Mouse (Mus musculus) forebrain, postnatal 0 days (tissue): Measurements from ENCODE around the gene Mfsd6l. TPM values are rescaled to one million over a fixed set of nuclear protein-coding genes. Genes with fewer than 3 reads are reported as not detected.

Experiments used
- ATAC-seq: fragments of 200-750 bp; cut with Nextera tagmentation; 2 replicates; pipeline ENCODE4 v1.8.0; 2017; ENCODE audit warnings: mild to moderate bottlenecking, moderate library complexity
- DNase-seq: peaks from one replicate; pipeline ENCODE4 v3.0.0-alpha.2; 2015
- H3K27ac ChIP-seq: fragments of 300-500 bp; sonication (generic); 2 replicates; pipeline ENCODE4 v1.5.1; 2014; ENCODE audit warnings: low read depth, mild to moderate bottlenecking, antibody characterized with exemption, low read length, moderate library complexity, mixed read lengths
- H3K27me3 ChIP-seq: fragments of 300-500 bp; sonication (generic); 2 replicates; pipeline ENCODE4 v1.6.1; 2014; ENCODE audit warnings: mild to moderate bottlenecking, low read length, mixed read lengths; ENCODE audit not compliant: insufficient read depth
- H3K36me3 ChIP-seq: fragments of 300-500 bp; sonication (generic); 2 replicates; pipeline ENCODE4 v1.6.1; 2014; ENCODE audit warnings: mild to moderate bottlenecking, moderate library complexity; ENCODE audit not compliant: insufficient read depth
- H3K4me1 ChIP-seq: fragments of 300-500 bp; sonication (generic); 2 replicates; pipeline ENCODE4 v1.6.1; 2014; ENCODE audit warnings: antibody characterized with exemption; ENCODE audit not compliant: insufficient read depth
- H3K4me2 ChIP-seq: fragments of 300-500 bp; sonication (generic); 2 replicates; pipeline ENCODE4 v1.6.1; 2014; ENCODE audit warnings: low read depth, mild to moderate bottlenecking, moderate library complexity
- H3K4me3 ChIP-seq: fragments of 300-500 bp; sonication (generic); 2 replicates; pipeline ENCODE4 v1.5.1; 2014; ENCODE audit warnings: low read depth, low read length, mixed read lengths
- H3K9ac ChIP-seq: fragments of 300-500 bp; sonication (generic); 2 replicates; pipeline ENCODE4 v1.6.1; 2014; ENCODE audit warnings: mild to moderate bottlenecking
- H3K9me3 ChIP-seq: fragments of 300-500 bp; sonication (generic); 2 replicates; pipeline ENCODE4 v1.6.1; 2016; ENCODE audit warnings: low read length
- CTCF ChIP-seq: sonication (generic); IDR thresholded peaks from 2 replicates; pipeline ENCODE4 v1.5.1; 2016; ENCODE audit warnings: antibody characterized with exemption, control low read depth, low read depth
- WGBS: fragments of 180-500 bp; shearing (Covaris S2); extraction: QIAGEN DNeasy Blood & Tissue Kit; methylation state at CpG from one replicate; pipeline ENCODE4 v1.1.7; 2014; 5-methylcytosine and 5-hydroxymethylcytosine counted together
- polyA plus RNA-seq: library from polyadenylated mRNA; unstranded; fragments of >200 nt; fragmentation: Nextera tagmentation; extraction: Ambion mirVana; gene quantifications from 2 replicates; pipeline ENCODE4 v1.2.1, GENCODE M21; 2015
- total RNA-seq: library from RNA; depleted of rRNA; stranded (reverse); fragments of >200 nt; gene quantifications from 2 replicates; pipeline ENCODE4 v1.2.3, GENCODE M21; 2014

Gene Mfsd6l
- total and polyA plus RNA-seq, 2 experiments from 2014 or later = 0.24 to 0.25 TPM

- Histone ChIP-seq H3K4me1 (no peaks in the 10 kb centered on the region), H3K4me2 (no peak overlapping the region), H3K36me3 (no peaks in the 10 kb centered on the region), H3K4me3 (no peak overlapping the region), H3K9me3 (no peaks in the 10 kb centered on the region), H3K27me3 (no peaks in the 10 kb centered on the region), H3K9ac (no peak overlapping the region), H3K27ac (no peak overlapping the region)
- no peak for TF ChIP-seq CTCF
- WGBS = 56% methylated on average over 4 of the region's 4 CpGs
- no peak for ATAC-seq
- DNase-seq = no peak
These were observed 20.0 kb upstream of the Mfsd6l start for GRCm38 (mm10) chr11:68536026-68536425.

- H3K9ac ChIP-seq = no peak overlapping the region
- no peaks in the 10 kb centered on the region for H3K36me3 ChIP-seq
- no peak for TF ChIP-seq CTCF
- no peaks in the 10 kb centered on the region for H3K27me3 ChIP-seq
- DNase-seq = peak; percentile 51
- H3K4me1 ChIP-seq = no peaks in the 10 kb centered on the region
- WGBS = 33% methylated on average over 4 of the region's 4 CpGs
- H3K4me3 ChIP-seq = no peak overlapping the region
- H3K9me3 ChIP-seq = no peaks in the 10 kb centered on the region
- H3K4me2 ChIP-seq = no peak overlapping the region
- H3K27ac ChIP-seq = no peak overlapping the region
- ATAC-seq = peak; percentile 53; the same call in 1 of the 2 replicates
These were observed 19.5 kb upstream of the Mfsd6l start for GRCm38 (mm10) chr11:68536465-68536864.

- ATAC-seq = no peak
- no peak overlapping the region for H3K4me2 ChIP-seq
- H3K36me3 ChIP-seq = no peaks in the 10 kb centered on the region
- H3K9ac ChIP-seq = no peak overlapping the region
- H3K4me3 ChIP-seq = no peak overlapping the region
- H3K9me3 ChIP-seq = no peaks in the 10 kb centered on the region
- DNase-seq = no peak
- no peaks in the 10 kb centered on the region for H3K27me3 ChIP-seq
- H3K4me1 ChIP-seq = no peaks in the 10 kb centered on the region
- 65% methylated on average over 5 of the region's 5 CpGs for WGBS
- TF ChIP-seq CTCF = no peak
- H3K27ac ChIP-seq = no peak overlapping the region
These were observed 16.4 kb upstream of the Mfsd6l start for GRCm38 (mm10) chr11:68539621-68540020.

GRCm38 (mm10) chr11:68544554-68544953 is 11.4 kb upstream of the Mfsd6l start:
- no peak for ATAC-seq
- H3K4me1 ChIP-seq = no peaks in the 10 kb centered on the region
- WGBS = 14% methylated on average over 8 of the region's 8 CpGs
- no peaks in the 10 kb centered on the region for H3K9me3 ChIP-seq
- H3K27me3 ChIP-seq = no peaks in the 10 kb centered on the region
- H3K27ac ChIP-seq = no peak overlapping the region
- no peaks in the 10 kb centered on the region for H3K36me3 ChIP-seq
- H3K4me2 ChIP-seq = no peak overlapping the region
- DNase-seq = no peak
- H3K9ac ChIP-seq = no peak overlapping the region
- TF ChIP-seq CTCF = peak; percentile 65
- no peak overlapping the region for H3K4me3 ChIP-seq

GRCm38 (mm10) chr11:68545172-68545571 is 10.8 kb upstream of the Mfsd6l start:
- Histone ChIP-seq H3K27ac (no peak overlapping the region), H3K4me2 (no peak overlapping the region), H3K4me1 (no peaks in the 10 kb centered on the region), H3K27me3 (no peaks in the 10 kb centered on the region), H3K36me3 (no peaks in the 10 kb centered on the region), H3K4me3 (no peak overlapping the region), H3K9me3 (no peaks in the 10 kb centered on the region), H3K9ac (no peak overlapping the region)
- WGBS = 58% methylated on average over 7 of the region's 7 CpGs
- DNase-seq (no peak), ATAC-seq (no peak)
- TF ChIP-seq CTCF = no peak

GRCm38 (mm10) chr11:68545682-68546222 is 10.2 kb upstream of the Mfsd6l start:
- no peak overlapping the region for H3K9ac ChIP-seq

GRCm38 (mm10) chr11:68547484-68547883 is 8.5 kb upstream of the Mfsd6l start:
- 56% methylated on average over 2 of the region's 2 CpGs for WGBS
- Histone ChIP-seq H3K9ac (no peak overlapping the region), H3K4me1 (no peaks in the 10 kb centered on the region), H3K27ac (no peak overlapping the region), H3K9me3 (no peaks in the 10 kb centered on the region), H3K36me3 (no peaks in the 10 kb centered on the region), H3K4me2 (no peak overlapping the region), H3K27me3 (no peaks in the 10 kb centered on the region), H3K4me3 (no peak overlapping the region)
- ATAC-seq (no peak), DNase-seq (no peak)
- TF ChIP-seq CTCF = no peak

More at GRCm38 (mm10) chr11:68545682-68546222, 10.2 kb upstream of the Mfsd6l start:
- DNase-seq = no peak
- no peak for ATAC-seq
- Histone ChIP-seq H3K9me3 (no peaks in the 10 kb centered on the region), H3K4me3 (no peak overlapping the region), H3K36me3 (no peaks in the 10 kb centered on the region), H3K27ac (no peak overlapping the region), H3K27me3 (no peaks in the 10 kb centered on the region), H3K4me1 (no peaks in the 10 kb centered on the region), H3K4me2 (no peak overlapping the region)
- 89% methylated on average over 8 of the region's 8 CpGs for WGBS
- TF ChIP-seq CTCF = no peak
